Mouse (Mus musculus): Measurements from ENCODE around the gene Chd6.

GRCm38 (mm10) chr2:160918154-160918929 lies 190.5 kb downstream of the Chd6 start:
- TF ChIP-seq EP300 (optimal IDR thresholded peaks at IDR 0.05) (no peak), CTCF (IDR thresholded peaks at IDR 0.05; ENCODE audit: low read depth) (no peak)
